Mouse (Mus musculus): Measurements from ENCODE around the gene Ccl22. TPM values are rescaled to one million over a fixed set of nuclear protein-coding genes. Genes with fewer than 3 reads are reported as not detected.
A peak's percentile ranks its signal among the peaks of the same experiment; 100 is the strongest.

The Ccl22 gene
- not detected for total RNA-seq (2021)

GRCm38 (mm10) chr8:94745476-94746184, at the start of gene Ccl22:
TSS of gene Ccl22 (plus strand) at chr8:94745590.
- intact Hi-C loops (cut with DNase I) = no loop called here
- DNase-seq = no peak

DNA sequence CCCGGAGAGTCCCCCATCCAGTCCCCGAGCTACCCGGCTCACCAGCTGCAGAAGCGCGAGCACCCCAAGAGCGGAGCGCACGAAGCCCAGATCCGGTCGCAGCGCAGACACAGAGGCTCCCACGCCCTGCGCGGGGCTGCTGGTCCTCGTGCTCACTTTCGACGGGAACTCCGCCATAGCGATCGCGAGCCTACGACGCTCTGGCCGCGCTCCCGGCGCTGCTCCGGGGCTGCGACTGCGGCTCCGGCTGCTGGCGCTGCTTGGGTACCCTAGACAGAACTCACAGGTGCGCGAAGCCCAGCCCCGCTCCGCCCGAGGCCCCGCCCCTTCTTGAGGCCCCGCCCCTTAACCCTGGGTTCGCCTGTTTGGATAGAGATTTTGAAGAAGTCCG, 49.4 kb upstream of the Ccl22 start, which contains the start of gene Pllp:
Pllp (minus strand) TSS at position 285 of the 391 bp plus-strand sequence.
- intact Hi-C loops (cut with DNase I) = no loop called here
- no peak for DNase-seq

GRCm38 (mm10) chr8:94696566-94696965, 48.8 kb upstream of the Ccl22 start:
- no peak for DNase-seq
- intact Hi-C loops (cut with DNase I) = no loop called here

DNA sequence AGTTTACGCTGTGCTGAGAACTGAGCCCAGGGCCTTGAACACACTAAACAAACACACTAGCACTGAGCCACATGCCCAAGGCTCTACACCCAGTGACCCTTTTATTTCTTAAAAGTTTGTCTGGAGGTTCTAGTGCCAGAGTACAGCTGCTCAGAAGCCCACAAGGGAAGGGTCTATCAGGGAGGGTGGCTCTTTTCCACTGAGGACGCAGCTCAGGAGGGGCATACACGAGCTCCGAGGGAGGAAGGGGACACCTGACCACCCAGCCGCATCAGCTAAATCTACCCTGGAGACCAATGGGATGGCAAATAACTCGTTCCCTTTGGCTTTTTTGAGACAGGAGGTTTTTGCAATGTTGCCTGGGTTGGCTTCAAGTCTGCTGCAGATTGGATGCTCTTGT, 47.4 kb upstream of the Ccl22 start:
- intact Hi-C loops (cut with DNase I) = no loop called here

GRCm38 (mm10) chr8:94699366-94699765, 46.0 kb upstream of the Ccl22 start:
- intact Hi-C loops (cut with DNase I) = no loop called here
- no peak for DNase-seq

More for the DNA sequence above, 47.4 kb upstream of the Ccl22 start:
- DNase-seq = no peak

DNA sequence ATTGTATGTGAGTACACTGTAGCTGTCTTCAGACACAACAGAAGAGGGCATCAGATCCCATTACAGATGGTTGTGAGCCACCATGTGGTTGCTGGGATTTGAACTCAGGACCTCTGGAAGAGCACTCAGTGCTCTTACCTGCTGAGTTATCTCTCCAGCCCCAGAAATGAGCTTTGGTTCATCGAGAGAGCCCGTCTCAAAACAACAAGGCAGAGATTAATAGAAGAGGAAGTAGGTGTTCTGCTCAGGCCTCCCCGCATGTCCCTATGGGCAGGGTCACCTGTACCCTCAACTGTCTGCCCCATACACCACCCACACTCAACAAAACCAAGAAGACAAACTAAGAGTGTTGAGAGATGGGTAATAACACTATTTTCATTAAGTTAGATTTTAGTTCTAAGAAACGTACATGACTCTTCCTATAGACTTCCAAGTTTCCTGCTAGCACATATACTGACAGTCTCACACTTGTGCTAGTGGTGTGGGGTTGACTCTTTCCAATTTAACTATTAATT, 44.9 kb upstream of the Ccl22 start:
- intact Hi-C loops (cut with DNase I) = no loop called here

GRCm38 (mm10) chr8:94702156-94702555, 43.2 kb upstream of the Ccl22 start:
- no peak for DNase-seq
- intact Hi-C loops (cut with DNase I) = loop anchor here (2.0 kb wide), 3 partner anchors 35 to 173 kb away; partner anchors contain the start of gene Arl2bp

More for the DNA sequence above, 44.9 kb upstream of the Ccl22 start:
- no peak for DNase-seq

DNA sequence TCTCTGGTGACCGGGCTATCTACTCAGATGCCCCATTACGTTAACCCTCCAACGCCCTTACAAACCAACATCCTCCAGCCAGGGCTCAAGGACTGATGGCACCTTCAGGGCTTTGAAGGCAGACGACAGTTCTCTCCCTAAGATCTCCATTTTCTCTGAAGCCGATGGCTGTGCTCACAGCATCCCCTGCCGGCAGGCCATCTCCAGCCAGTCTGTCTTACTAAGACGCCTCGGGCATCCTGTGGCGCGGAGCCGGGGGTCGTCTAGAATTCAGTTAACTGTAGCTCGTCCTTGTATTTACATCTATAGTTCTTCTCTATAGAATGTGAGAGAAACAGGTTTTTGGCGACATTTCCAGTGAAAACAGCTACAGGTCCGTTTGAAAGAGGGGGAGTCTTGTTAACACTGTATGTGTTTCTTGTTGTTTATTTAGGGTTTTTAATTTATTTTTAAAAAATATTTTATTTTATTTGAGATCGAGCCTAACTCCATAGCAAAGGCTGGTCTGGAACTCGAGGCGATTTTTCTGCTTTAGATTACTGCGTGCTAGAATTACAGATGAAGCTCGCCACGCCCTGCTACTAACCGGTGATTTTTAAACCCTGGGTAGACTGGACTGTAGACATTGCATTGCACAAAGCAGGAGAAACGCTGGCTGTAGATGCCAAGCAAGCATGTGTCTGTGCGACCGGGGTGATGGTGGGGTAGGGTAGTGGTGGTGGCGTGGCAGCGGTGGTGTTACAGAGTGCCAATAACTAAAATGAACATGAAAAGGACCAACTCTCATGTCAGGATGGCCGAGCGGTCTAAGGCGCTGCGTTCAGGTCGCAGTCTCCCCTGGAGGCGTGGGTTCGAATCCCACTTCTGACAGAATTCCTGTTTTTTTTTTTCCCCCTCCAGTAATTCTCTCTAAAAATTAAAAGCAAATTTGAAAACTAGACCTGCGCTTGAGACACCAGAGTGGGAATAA, 42.3 kb upstream of the Ccl22 start:
- DNase-seq = peak; percentile 79 to 82
- intact Hi-C loops (cut with DNase I) = loop anchor here (1.0 to 2.0 kb wide), 4 partner anchors 36 to 211 kb away; partner anchors contain the start of gene Arl2bp

- intact Hi-C loops (cut with DNase I) = loop anchor here (1.0 to 2.0 kb wide), 6 partner anchors 37 to 212 kb away; partner anchors contain the start of gene Arl2bp
- peak; percentile 99 for DNase-seq
These were observed 41.3 kb upstream of the Ccl22 start for GRCm38 (mm10) chr8:94703972-94704668.

- intact Hi-C loops (cut with DNase I) = loop anchor here (1.0 to 2.0 kb wide), 2 partner anchors 108 to 204 kb away; no protein-coding TSS in a partner anchor
- no peak for DNase-seq
These were observed 40.8 kb upstream of the Ccl22 start for GRCm38 (mm10) chr8:94704669-94704984.

DNA sequence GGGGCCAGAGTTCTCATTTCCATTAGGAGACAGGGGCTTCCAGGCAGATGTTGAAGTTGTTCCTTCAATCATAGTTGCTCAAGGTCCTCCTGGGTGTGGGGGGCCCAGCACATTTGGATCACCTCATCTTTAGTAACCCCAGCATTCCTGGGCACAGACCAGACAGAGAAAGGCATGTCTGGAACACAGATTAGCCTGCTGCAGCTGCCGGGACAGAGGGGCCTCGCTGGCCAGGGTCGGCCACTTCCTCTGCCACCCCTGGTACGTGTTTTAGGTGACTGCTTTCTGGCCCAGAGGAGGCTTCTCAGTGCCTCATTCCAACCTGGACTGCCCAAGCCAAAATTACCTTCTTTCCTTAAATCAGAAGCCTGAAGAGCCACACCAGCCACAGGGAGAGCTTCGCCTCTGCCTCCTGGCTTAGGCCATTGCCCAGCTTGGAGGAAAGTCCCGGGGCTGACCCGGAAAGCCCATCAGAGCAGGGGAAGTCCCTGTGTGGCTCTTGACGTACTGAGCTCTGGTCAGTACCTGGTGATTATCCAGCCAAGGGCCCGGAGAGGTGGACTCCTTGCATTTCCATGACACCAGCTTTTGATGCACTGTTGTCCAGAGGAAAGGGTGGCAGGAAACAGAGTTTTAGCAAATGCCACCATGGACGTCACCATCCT, 39.7 kb upstream of the Ccl22 start:
- DNase-seq = no peak
- intact Hi-C loops (cut with DNase I) = loop anchor here (2.0 kb wide), 1 partner anchor 203 kb away; no protein-coding TSS in a partner anchor

DNA sequence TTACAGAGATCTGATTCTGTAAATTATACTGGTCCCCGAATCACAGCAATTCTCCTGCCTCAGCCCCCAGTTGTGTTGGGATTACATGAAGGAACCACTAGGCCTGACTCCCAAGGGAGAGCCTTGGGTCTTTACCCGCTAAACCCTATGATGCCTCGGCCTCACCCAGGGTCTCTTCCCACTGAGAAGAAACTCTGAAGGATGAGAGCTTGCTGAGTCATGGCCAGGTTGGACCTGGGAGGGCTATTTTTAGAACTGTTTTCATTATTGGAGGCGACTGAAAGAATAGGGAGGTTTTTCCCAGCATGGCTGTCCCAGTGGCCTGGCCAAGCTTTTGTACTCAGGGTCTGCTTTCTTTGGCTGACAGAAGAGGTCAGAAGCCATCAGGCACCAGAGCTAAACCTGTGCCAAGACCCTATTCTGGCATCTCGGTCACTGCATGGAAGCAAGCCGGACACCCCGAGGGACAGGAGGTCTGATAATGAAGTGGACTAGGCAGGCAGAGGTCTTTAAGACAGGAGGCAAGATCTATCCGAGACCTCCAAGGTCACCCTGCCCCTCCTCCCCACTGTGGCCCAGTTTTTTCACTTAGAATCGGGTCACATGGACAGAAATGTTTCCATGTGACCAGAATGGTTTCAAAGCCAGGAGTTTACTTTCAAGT, 38.5 kb upstream of the Ccl22 start:
- intact Hi-C loops (cut with DNase I) = no loop called here
- DNase-seq = peak; percentile 27 to 37

DNA sequence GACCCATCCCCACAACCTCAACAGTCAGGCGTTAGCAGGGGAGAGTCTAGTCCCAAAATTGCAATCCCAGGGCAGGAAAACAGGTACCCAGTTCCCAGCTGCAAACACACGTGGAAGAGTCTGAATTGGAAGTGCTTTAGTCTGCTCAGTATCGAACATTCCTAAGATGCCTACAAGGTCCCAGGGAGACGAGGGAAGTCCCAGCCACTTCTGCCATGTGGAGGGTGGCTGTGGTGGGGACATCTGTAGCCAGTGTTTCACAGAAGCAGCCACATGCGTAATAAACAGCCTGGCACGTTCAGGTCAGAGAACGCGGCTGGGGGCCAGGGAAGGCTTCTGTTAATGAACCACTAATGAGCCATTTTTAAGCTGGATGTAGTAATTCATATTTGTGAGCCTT, 35.1 kb upstream of the Ccl22 start:
- no peak for DNase-seq
- intact Hi-C loops (cut with DNase I) = no loop called here

GRCm38 (mm10) chr8:94711160-94711718, 34.2 kb upstream of the Ccl22 start:
- peak; percentile 63 to 64 for DNase-seq
- intact Hi-C loops (cut with DNase I) = no loop called here

GRCm38 (mm10) chr8:94714556-94714955, 30.8 kb upstream of the Ccl22 start:
- intact Hi-C loops (cut with DNase I) = no loop called here
- no peak for DNase-seq

- intact Hi-C loops (cut with DNase I) = no loop called here
- DNase-seq = peak in 1 of 2 experiments; percentile 18
These were observed 29.5 kb upstream of the Ccl22 start for GRCm38 (mm10) chr8:94715871-94716270.

DNA sequence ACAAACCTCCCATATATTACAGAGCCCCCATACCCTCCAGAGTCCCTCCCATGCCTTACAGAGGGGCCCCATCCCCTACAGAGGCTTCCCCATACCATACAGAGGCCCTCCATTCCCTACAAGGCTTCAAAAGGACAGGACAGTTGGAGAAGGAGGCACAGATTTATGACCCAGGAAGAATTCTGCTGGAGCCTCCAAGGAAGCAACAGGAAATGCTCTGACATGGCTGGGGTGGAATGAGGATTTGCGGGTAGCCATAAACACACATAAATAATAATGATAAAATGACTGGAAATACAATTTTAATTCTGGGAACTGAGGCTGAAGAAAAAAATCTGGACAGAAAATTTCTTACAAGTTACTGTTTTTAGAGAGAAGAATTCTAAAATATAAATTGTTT, 28.5 kb upstream of the Ccl22 start:
- DNase-seq = no peak
- intact Hi-C loops (cut with DNase I) = no loop called here

DNA sequence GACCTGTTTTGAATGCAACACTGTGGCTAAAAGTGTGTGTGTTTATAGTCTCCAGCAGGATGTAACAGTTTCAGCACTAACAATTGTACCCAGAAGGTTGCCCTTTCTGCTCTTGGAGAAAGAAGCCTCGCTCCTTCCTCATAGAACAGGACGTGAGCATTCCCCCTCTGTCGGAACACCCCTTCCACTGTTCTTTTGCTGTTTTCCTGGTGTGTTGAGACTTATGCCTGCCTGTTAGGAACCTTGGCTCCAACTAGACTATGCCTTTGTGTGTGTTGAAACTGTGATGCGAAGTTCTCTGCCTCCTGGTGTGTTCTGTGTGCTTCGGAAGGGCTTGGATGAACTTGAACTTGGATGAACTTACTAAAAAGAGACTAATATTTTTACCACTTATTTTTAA, 19.4 kb upstream of the Ccl22 start:
- no peak for DNase-seq
- intact Hi-C loops (cut with DNase I) = no loop called here

DNA sequence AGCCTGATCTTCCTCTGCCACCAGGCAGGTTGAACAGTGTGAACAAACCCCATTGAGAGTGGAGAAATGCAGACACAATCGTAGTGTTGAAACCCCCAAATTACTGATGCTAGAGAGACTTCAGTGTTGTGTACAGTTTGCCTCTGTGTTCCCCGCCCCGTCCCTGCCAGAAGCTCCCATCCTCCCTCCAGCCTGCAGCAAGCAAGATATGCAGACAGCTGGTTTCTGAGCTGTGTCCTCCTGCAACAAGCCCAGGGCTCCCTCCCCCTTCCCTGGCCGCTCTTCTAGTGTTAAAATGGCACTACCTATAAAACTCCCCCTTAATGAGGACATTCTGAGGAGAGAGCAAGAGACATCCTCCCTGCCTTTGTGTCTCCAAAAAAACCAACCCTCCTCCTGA, 16.1 kb upstream of the Ccl22 start:
- DNase-seq = no peak
- intact Hi-C loops (cut with DNase I) = no loop called here

Data from heart, postnatal 36 days (tissue).